Mouse (Mus musculus) erythroblast, embryonic 14.5 days (primary cell): Measurements from ENCODE around the gene B3galt6.

Experiments used
- GATA1 ChIP-seq: IDR thresholded peaks from 2 replicates; pipeline ENCODE4 v1.6.1; 2012; ENCODE audit warnings: low read length, inconsistent platforms, mixed read lengths
- TAL1 ChIP-seq: IDR thresholded peaks from 3 replicates; pipeline ENCODE4 v1.6.1; 2012; ENCODE audit warnings: low read length, inconsistent platforms, mixed read lengths

- TF ChIP-seq GATA1 (no peak), TAL1 (no peak)
These were observed 40.4 kb upstream of the B3galt6 start for GRCm38 (mm10) chr4:156032856-156033255.
